Mouse (Mus musculus) large intestine, adult 2 months (tissue): ENCODE measurements around the gene Fbxo7. TPM values are rescaled to one million over a fixed set of nuclear protein-coding genes. Genes with fewer than 3 reads are reported as not detected.

Experiments
- DNase-seq: peaks from one replicate; pipeline ENCODE4 v3.0.0-alpha.2; 2012; ENCODE audit warnings: low read depth, low spot score
- WGBS: fragments of 180-500 bp; shearing (Covaris S2); methylation state at CpG from one replicate; pipeline ENCODE4 v1.1.7; 2018; 5-methylcytosine and 5-hydroxymethylcytosine counted together
- polyA plus RNA-seq: library from polyadenylated mRNA; depleted of rRNA; stranded (reverse); fragments of >200 nt; gene quantifications from 2 replicates; pipeline ENCODE4 v1.2.3, GENCODE M21; 2012; rRNA removed

Gene Fbxo7
- polyA plus RNA-seq, 1 experiment, result 23.4 TPM

DNA sequence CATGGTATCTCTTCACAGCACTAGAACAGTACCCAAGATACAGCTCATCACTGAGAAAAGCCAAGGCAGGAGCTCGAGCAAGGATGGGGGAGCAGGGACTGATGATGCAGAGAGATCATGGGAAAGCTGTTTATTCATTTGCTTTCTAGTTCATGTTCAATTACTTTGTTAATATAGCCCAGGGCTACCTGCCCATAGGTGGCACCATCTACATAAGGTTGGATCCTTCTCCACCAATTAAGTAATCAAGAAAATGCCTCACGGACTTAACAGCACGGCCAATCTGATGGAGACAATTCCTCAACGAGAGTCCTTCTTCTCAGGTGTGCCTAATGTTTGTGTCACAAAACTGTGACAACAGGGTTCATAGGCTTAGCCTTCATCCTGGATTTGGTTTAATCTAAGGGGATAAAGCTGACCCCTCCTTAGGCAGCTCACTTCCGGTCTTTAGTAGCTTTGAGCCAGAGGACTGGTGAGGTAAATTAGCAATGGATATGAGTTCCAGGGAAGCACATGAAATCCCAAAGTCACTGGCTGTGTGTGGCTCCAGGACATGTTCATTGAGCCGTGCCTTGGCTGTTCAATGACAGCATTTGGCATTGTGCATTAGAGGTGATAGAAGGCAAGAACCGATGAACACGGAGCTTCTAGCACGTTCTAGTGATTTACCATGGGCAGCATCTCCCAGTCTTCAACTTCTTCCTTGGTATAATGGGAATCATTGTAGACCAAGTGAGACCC, 53.4 kb downstream of the Fbxo7 start:
- no peak for DNase-seq
- WGBS, result 83% methylated on average over 9 of the region's 9 CpGs

DNA sequence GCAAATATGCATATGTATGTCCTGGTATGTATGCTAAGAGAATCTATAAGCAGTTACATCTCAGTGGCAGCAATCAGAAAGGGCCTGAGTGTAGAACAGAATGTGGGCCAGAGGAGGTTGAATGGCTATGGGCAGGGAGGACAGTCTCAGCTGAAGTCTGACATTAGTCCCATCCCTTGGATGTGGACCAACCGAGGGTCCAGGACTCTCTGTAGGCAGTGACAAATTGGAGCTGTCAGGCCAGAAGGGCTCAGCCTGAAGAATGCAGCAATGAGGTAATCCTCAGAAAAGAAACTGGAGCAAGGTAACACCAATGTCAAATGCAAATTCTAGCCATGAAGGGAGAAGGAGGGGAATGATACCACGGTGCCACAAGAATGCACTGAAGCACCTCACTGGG, 55.5 kb downstream of the Fbxo7 start:
- 79% methylated on average over 2 of the region's 2 CpGs for WGBS
- no peak for DNase-seq

DNA sequence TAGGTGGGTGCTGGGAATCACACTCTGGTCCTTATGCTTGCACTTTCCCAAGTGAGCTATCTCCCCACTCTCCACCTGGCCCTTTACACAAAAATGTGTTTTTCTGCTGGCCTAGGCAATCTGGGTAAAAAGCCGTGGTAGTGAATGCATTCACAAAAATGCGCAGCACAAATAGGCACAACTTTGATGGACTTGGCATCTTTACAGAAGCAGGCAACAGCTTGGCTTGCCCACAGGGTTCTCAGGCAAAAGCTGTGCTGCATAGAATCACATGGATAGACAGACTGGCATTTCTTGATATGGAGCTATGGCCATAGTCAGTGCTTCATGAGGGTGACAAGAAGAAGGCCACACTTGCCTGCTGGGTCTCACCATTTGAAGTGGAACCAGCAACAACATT, 57.0 kb downstream of the Fbxo7 start:
- DNase-seq, result no peak
- 85% methylated on average over 2 of the region's 2 CpGs for WGBS

DNA sequence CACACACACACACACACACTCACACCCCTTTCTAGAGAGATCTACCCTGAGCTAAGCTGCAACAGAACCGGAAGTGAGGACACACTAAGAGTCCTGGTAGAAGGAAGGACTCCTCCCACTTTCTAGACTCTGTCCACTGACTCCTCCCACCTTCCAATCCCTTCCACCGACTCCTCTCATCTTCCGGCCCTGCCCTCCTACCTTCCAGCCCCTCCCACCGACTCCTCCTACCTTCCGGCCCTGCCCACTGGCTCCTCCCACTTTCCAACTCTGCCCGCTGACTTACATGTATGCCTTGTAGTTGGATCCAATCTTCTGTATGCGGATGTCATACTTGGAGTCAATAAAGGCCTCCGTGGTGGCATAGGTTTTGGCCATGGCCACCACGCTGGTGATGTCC, 58.1 kb downstream of the Fbxo7 start:
- DNase-seq, result no peak
- 77% methylated on average over 9 of the region's 9 CpGs for WGBS

DNA sequence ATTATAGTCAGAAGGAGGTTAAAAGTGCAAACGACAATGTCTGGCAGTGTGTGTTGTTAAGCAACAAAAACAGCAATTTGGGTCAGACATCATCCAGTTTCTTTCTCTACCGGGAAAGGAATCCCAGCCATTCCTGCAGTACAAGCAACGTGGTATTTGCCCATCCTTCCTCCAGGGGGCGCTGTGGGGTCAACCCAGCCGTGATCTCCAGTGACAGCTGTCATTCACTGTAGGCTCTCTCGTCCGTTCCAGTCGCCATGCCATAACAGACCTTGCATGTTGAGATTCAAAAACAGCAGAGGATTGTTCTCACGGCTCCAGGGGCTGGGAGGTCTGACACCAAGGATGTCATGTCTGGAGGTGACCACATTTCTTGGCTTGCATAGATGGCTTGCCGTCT, 70.1 kb downstream of the Fbxo7 start:
- 45% methylated on average over 10 of the region's 10 CpGs for WGBS
- no peak for DNase-seq

DNA sequence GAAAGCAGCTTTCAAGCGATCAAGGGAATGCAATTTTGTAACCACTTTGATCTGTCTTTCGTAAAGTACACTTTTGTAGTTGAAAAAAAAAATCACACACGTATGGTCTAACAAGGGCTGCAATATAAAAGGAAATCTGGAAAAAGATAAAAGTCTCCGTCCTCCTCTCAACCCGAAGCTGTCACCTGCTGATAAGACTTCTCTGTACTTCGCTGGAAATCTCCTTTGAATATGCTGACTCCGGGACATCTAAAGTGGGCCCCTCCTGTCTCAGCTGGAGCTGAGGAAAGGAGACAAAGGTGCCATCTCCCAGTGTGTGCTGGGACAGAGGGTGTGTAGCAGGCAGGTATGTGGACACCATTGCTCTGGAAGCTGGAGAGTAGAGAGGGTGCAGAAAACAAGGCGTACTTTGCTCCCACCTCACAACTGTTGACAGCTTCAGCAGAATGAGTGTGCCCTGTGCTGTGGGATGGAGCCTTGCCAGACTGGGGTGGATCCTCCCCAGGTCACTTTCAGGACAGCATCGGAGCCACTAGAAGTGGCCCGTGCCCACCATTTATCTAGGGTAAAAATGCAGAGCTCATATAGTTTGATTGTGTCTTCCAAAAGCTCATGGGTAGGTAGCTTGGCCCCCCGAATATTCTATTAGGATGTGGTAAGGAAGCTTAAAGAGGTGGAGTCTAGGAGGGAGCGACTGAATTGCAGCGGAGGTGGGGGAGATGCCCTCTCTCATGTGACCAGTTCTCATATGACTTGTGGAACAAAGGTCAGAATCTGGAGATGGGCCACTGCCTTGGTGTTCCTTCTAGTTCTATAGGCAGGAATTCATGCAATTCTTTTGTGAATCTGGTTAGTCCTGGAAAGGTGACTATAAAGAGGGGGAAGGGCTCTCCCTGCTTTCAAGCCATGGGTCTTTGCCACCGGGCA, 71.6 kb downstream of the Fbxo7 start:
- 63% methylated on average over 14 of the region's 14 CpGs for WGBS
- DNase-seq, result no peak

DNA sequence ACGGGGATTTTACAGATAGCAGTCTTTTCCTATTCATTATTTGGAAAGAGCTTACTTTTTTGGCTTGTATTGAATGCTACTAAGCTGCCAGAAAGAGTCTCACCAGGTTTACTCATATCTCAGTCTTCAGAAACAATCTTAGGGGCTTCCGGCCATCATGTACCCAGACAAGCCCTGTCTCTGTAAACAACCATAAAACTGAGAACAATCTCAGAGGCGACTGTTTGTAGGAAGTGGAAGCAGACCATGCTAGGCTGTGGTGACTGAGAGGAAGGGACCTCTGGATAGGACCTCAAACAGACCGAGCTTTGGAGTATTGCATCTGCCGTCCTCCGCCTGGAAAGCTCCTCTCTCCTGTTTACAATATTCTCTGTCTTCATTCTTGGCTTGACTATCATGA, 76.6 kb downstream of the Fbxo7 start:
- DNase-seq, result no peak
- 42% methylated on average over 6 of the region's 6 CpGs for WGBS

DNA sequence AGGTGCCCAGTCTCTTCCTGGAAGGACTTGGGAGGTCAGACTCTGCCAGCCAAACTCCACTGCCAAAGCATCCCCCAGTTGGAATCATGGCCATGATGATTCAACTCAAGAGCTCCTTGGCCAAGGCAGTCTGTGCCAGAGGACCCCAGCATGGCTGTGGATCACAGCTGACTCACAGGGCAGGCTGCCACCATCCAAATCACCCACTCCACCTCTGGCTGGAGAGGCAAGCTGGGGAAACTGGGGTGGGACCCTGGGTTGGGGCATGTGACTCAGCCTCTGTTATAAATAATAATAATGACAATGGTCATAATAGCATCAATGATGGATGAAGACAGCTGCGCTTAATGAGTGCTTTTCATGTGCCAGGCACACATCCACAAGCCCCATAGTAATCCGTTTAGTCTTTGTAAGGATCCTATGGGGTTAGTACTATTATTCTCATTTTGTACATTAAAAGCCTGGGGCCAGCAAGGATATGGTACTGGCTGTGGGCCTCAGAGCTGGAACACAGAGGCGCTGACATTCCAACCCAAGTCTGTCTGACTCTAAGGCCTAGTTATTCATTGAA, 78.6 kb downstream of the Fbxo7 start:
- DNase-seq, result no peak
- 69% methylated on average over 3 of the region's 3 CpGs for WGBS

Other genes starting within 250 kb of the Fbxo7 start
- gene Pwp1, start 192.5 kb upstream of the Fbxo7 start, polyA plus RNA-seq, result 10.1 and 10.2 TPM in 2 replicates
- 16.0 and 21.6 TPM in 2 replicates for gene Prdm4, start 104.8 kb upstream of the Fbxo7 start, polyA plus RNA-seq
- gene Ascl4, start 94.3 kb upstream of the Fbxo7 start, polyA plus RNA-seq, result 0.12 TPM in 1 of 2 replicates, not detected in the other
- gene Rtcb, start 64.1 kb upstream of the Fbxo7 start, polyA plus RNA-seq, result 61.9 and 66.5 TPM in 2 replicates
- gene Bpifc, start 10.1 kb upstream of the Fbxo7 start, polyA plus RNA-seq, result not detected in 2 replicates